Mouse (Mus musculus) bone marrow, adult 2 months (tissue): ENCODE data around the gene Agrp.

Source experiments
- CTCF ChIP-seq: fragments of 200-500 bp; IDR thresholded peaks from 2 replicates; pipeline ENCODE4 v1.5.1; 2011; ENCODE audit warnings: low read length, control low read depth; ENCODE audit not compliant: control insufficient read depth, insufficient read depth
- POLR2A ChIP-seq: fragments of 200-500 bp; IDR thresholded peaks from 2 replicates; pipeline ENCODE4 v1.6.1; 2011; ENCODE audit warnings: low read depth, mild to moderate bottlenecking, control low read depth, low read length, borderline replicate concordance; ENCODE audit not compliant: control insufficient read depth

DNA sequence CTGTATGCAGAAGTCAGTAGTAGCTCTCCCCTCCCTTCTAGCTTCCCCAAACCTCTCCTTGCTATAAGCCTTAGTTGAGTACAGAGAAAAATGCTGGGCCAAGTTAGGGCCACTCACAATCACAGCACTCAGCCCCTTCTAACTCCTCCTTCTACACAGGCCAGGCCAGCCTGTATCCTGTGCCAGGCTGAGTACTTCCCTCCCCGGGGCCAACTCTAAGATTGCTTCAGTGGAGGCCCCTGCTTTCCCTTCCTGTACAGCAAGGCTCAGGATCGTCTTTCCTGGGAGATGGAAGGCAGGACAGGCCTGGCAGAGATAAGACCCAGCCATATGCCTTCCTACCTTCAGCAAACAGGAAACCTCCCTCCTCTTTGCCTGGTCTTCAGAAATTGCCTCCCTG lies 103.8 kb downstream of the Agrp start:
- no peak for TF ChIP-seq CTCF
- no peak for TF ChIP-seq POLR2A
